Mouse (Mus musculus) kidney, adult 2 months (tissue): ENCODE results near the gene Fbxo46.

Experiments
- CTCF ChIP-seq: fragments of 200-500 bp; conservative IDR thresholded peaks from 2 replicates; pipeline ENCODE4 v1.5.1; 2011; ENCODE audit warnings: low read depth, mild to moderate bottlenecking, control low read depth, low read length, moderate library complexity, mixed read lengths; ENCODE audit not compliant: insufficient read depth, insufficient read length
- POLR2A ChIP-seq: fragments of 200-500 bp; IDR thresholded peaks from one replicate; pipeline ENCODE4 v1.6.1; 2011; ENCODE audit warnings: low read depth, low read length, control low read depth

DNA sequence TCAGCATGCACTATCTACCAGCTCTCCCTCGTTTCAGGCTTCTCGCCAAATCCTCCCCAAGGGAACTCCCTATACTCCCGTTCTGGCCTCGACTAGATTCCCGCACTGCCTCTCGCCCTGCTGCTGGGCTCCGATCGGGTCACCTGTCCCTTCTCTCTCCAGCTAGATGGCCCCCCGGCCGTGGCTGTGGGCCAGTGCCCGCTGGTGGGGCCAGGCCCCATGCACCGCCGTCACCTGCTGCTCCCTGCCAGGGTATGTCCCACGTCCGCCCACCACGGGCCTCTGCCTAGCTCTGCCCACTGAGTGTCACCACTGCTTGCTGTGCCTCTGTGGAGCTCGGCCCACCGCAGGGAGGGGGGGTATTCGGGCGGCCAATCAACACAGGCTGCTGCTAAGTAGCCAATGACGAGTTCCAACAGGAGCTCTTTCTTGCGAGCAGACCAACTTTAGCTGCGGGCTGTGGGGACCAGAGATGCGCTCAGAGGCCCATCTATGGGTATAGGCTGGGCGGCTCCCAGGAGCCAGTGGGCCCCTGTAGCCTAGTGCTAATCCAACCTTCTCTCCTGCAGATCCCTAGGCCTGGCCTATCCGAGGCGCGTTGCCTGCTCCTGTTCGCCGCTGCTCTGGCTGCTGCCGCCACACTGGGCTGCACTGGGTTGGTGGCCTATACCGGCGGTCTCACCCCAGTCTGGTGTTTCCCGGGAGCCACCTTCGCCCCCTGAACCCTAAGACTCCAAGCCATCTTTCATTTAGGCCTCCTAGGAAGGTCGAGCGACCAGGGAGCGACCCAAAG lies 27.1 kb upstream of the Fbxo46 start:
- TF ChIP-seq CTCF: no peak
- TF ChIP-seq POLR2A: no peak
